Mouse (Mus musculus) CH12.LX (cell line): Measurements from ENCODE around the gene Atp12a. TPM values are rescaled to one million over a fixed set of nuclear protein-coding genes. Genes with fewer than 3 reads are reported as not detected.

Source experiments
- DNase-seq: peaks from one replicate; pipeline ENCODE4 v3.0.0-alpha.2; 2013; ENCODE audit errors: extremely low read depth
- H3K27ac ChIP-seq: 2 replicates; pipeline ENCODE4 v1.5.1; 2012; ENCODE audit warnings: low read depth, mild to moderate bottlenecking, control low read depth, moderate library complexity; ENCODE audit not compliant: insufficient read depth
- H3K27me3 ChIP-seq: replicated peaks from 2 replicates; pipeline ENCODE3; 2012; ENCODE audit warnings: inconsistent platforms
- H3K36me3 ChIP-seq, 2 experiments: replicated peaks in 1 of 2; 2 replicates each; pipeline versions ENCODE3 to v1.6.1; 2012; ENCODE audit warnings: inconsistent platforms in 1 of 2, low read length in 1 of 2, mild to moderate bottlenecking in 1 of 2, mixed read lengths in 1 of 2, moderate library complexity in 1 of 2; ENCODE audit not compliant: control insufficient read depth in 1 of 2, insufficient read depth in 1 of 2
- H3K4me1 ChIP-seq, 2 experiments: 2 replicates each; pipeline ENCODE4 v1.6.1; 2012; ENCODE audit warnings: inconsistent platforms in 1 of 2, moderate library complexity in 1 of 2; ENCODE audit not compliant: insufficient read depth in 2 of 2, control insufficient read depth in 1 of 2
- H3K4me2 ChIP-seq: 2 replicates; pipeline ENCODE4 v1.6.1; 2012; ENCODE audit warnings: low read depth, mild to moderate bottlenecking, control low read depth; ENCODE audit not compliant: poor library complexity, insufficient read depth, severe bottlenecking
- H3K4me3 ChIP-seq, 3 experiments: fragments of 150-350 bp in 1 of 3; sonication (generic) in 1 of 3; replicated peaks in 1 of 3; 2 replicates each; pipeline versions ENCODE3 to v1.5.1; 2011 to 2012; ENCODE audit warnings: low read depth in 2 of 3, low read length in 2 of 3, mild to moderate bottlenecking in 2 of 3, moderate library complexity in 2 of 3, control low read depth in 1 of 3, improper control_type of control experiment in 1 of 3, inconsistent platforms in 1 of 3, mixed read lengths in 1 of 3; ENCODE audit not compliant: poor library complexity in 1 of 3
- H3K79me2 ChIP-seq: replicated peaks from 2 replicates; pipeline ENCODE4 v1.6.1; 2012; ENCODE audit warnings: mild to moderate bottlenecking, moderate library complexity; ENCODE audit not compliant: control insufficient read depth, poor library complexity, insufficient read depth, severe bottlenecking; ENCODE audit errors: extremely low read depth
- H3K9ac ChIP-seq: 2 replicates; pipeline ENCODE4 v1.6.1; 2012; ENCODE audit warnings: low read depth, mild to moderate bottlenecking, control low read depth, moderate library complexity; ENCODE audit not compliant: insufficient read depth
- H3K9me3 ChIP-seq: replicated peaks from 2 replicates; pipeline ENCODE3; 2012; ENCODE audit warnings: low read length, inconsistent platforms, mixed read lengths
- ELF1 ChIP-seq: IDR thresholded peaks from 2 replicates; pipeline ENCODE4 v1.6.1; 2014; ENCODE audit warnings: low read depth, mild to moderate bottlenecking, inconsistent platforms, low read length, improper control_type of control experiment
- ETS1 ChIP-seq: conservative IDR thresholded peaks from 2 replicates; pipeline ENCODE4 v1.6.1; 2012; ENCODE audit warnings: low read depth, mild to moderate bottlenecking, inconsistent platforms, low read length, improper control_type of control experiment, moderate library complexity
- GABPA ChIP-seq: IDR thresholded peaks from 2 replicates; pipeline ENCODE4 v1.6.1; 2012; ENCODE audit warnings: low read depth, low read length, improper control_type of control experiment, inconsistent platforms; ENCODE audit not compliant: insufficient replicate concordance
- JUN ChIP-seq: IDR thresholded peaks from 2 replicates; pipeline ENCODE4 v1.6.1; 2011; ENCODE audit warnings: low read depth, mild to moderate bottlenecking, low read length, improper control_type of control experiment, moderate library complexity; ENCODE audit not compliant: insufficient read depth
- MAFK ChIP-seq: IDR thresholded peaks from 2 replicates; pipeline ENCODE4 v1.6.1; 2011; ENCODE audit warnings: low read length, improper control_type of control experiment; ENCODE audit not compliant: insufficient replicate concordance
- MAX ChIP-seq: IDR thresholded peaks from 2 replicates; pipeline ENCODE4 v1.6.1; 2011; ENCODE audit warnings: low read length, improper control_type of control experiment
- MAZ ChIP-seq: IDR thresholded peaks from 2 replicates; pipeline ENCODE4 v1.6.1; 2012; ENCODE audit warnings: low read depth, mild to moderate bottlenecking, inconsistent platforms, low read length, improper control_type of control experiment, moderate library complexity
- MXI1 ChIP-seq: IDR thresholded peaks from 2 replicates; pipeline ENCODE4 v1.6.1; 2011; ENCODE audit warnings: mild to moderate bottlenecking, low read depth, low read length, improper control_type of control experiment
- NRF1 ChIP-seq: IDR thresholded peaks from 2 replicates; pipeline ENCODE4 v1.6.1; 2014; ENCODE audit warnings: low read depth, mild to moderate bottlenecking, inconsistent platforms, low read length, improper control_type of control experiment, moderate library complexity
- PAX5 ChIP-seq: IDR thresholded peaks from 2 replicates; pipeline ENCODE4 v1.6.1; 2012; ENCODE audit warnings: low read length, inconsistent platforms, mixed read lengths
- POLR2A ChIP-seq: IDR thresholded peaks from 2 replicates; pipeline ENCODE4 v1.6.1; 2011; ENCODE audit warnings: low read depth, mild to moderate bottlenecking, improper control_type of control experiment, low read length
- POLR2AphosphoS2 ChIP-seq: IDR thresholded peaks from 2 replicates; pipeline ENCODE4 v1.6.1; 2011; ENCODE audit warnings: low read depth, low read length, improper control_type of control experiment
- RCOR1 ChIP-seq: conservative IDR thresholded peaks from 2 replicates; pipeline ENCODE4 v1.6.1; 2012; ENCODE audit warnings: low read depth, mild to moderate bottlenecking, inconsistent platforms, low read length, improper control_type of control experiment
- SMC3 ChIP-seq: IDR thresholded peaks from 2 replicates; pipeline ENCODE4 v1.6.1; 2011; ENCODE audit warnings: low read depth, low read length, improper control_type of control experiment
- TBP ChIP-seq: conservative IDR thresholded peaks from 2 replicates; pipeline ENCODE4 v1.6.1; 2011; ENCODE audit warnings: low read depth, low read length, improper control_type of control experiment
- UBTF ChIP-seq: IDR thresholded peaks from 2 replicates; pipeline ENCODE4 v1.6.1; 2012; ENCODE audit warnings: low read depth, mild to moderate bottlenecking, inconsistent platforms, low read length, improper control_type of control experiment, moderate library complexity
- USF1 ChIP-seq: IDR thresholded peaks from 2 replicates; pipeline ENCODE4 v1.6.1; 2014; ENCODE audit warnings: low read depth, mild to moderate bottlenecking, inconsistent platforms, low read length, improper control_type of control experiment
- ZC3H11A ChIP-seq: IDR thresholded peaks from 2 replicates; pipeline ENCODE4 v1.6.1; 2012; ENCODE audit warnings: low read depth, mild to moderate bottlenecking, inconsistent platforms, low read length, improper control_type of control experiment
- ZKSCAN1 ChIP-seq: IDR thresholded peaks from 2 replicates; pipeline ENCODE4 v1.6.1; 2012; ENCODE audit warnings: low read depth, inconsistent platforms, low read length, improper control_type of control experiment, borderline replicate concordance
- ZMIZ1 ChIP-seq: IDR thresholded peaks from 2 replicates; pipeline ENCODE4 v1.6.1; 2012; ENCODE audit warnings: low read depth, mild to moderate bottlenecking, inconsistent platforms, low read length, improper control_type of control experiment
- ZNF384 ChIP-seq: IDR thresholded peaks from 2 replicates; pipeline ENCODE4 v1.6.1; 2012; ENCODE audit warnings: low read depth, low read length, improper control_type of control experiment, inconsistent platforms
- dilution Hi-C: fragments of 300-500 bp; cut with MboI; formaldehyde crosslinking; loops from 2 replicates; pipeline ENCODE4 v1.14.3; 2020; ENCODE audit warnings: low sequenced_read_pairs; ENCODE audit not compliant: extremely low pct_unique_long_range_greater_than_20kb, extremely low pct_ligation_motif_present
- in situ Hi-C: fragments of 300-500 bp; cut with MboI; formaldehyde crosslinking; loops from 3 replicates; pipeline ENCODE4 v1.14.3; 2019; ENCODE audit warnings: low sequenced_read_pairs, low pct_ligation_motif_present, low pct_unique_long_range_greater_than_20kb, mixed read lengths
- polyA plus RNA-seq: library from polyadenylated mRNA; unstranded; fragments of >175 nt; gene quantifications from 2 replicates; pipeline ENCODE4 v1.2.1, GENCODE M21; 2012; ENCODE audit warnings: low read depth; ENCODE audit not compliant: insufficient read length
- total RNA-seq, 2 experiments: library from RNA; depleted of rRNA; stranded (reverse); fragments of 300-350 nt in 1 of 2; fragments of >200 nt in 1 of 2; gene quantifications; 2 replicates each; pipeline ENCODE4 v1.2.3; 2012 to 2014

Atp12a gene
- total and polyA plus RNA-seq, 3 experiments = not detected

GRCm38 (mm10) chr14:56322982-56323381, 41.9 kb upstream of the Atp12a start:
- H3K9me3 ChIP-seq = peaks cover 2% of the 10 kb centered on the region
- H3K4me1 ChIP-seq = no peaks in the 10 kb centered on the region
- no peaks in the 10 kb centered on the region for H3K27me3 ChIP-seq
- DNase-seq = no peak
- TF ChIP-seq MAX (no peak), ZNF384 (no peak), SMC3 (no peak), JUN (no peak), UBTF (no peak), MAZ (no peak), RCOR1 (no peak), POLR2AphosphoS2 (no peak), MXI1 (no peak), USF1 (no peak), POLR2A (no peak), ZMIZ1 (no peak)
- in situ Hi-C loops = loop anchor here (25.0 kb wide), 1 partner anchor 111 kb away; the partner anchor contains the start of gene Gzmf
- H3K4me3 ChIP-seq = no peak overlapping the region
- no peaks in the 10 kb centered on the region for H3K36me3 ChIP-seq
- H3K27ac ChIP-seq = no peak overlapping the region
- H3K4me2 ChIP-seq = no peak overlapping the region
- no peak overlapping the region for H3K9ac ChIP-seq
- dilution Hi-C loops = no loop called here
- no peaks in the 10 kb centered on the region for H3K79me2 ChIP-seq

GRCm38 (mm10) chr14:56325038-56325437, 39.8 kb upstream of the Atp12a start:
- in situ Hi-C loops = no loop called here
- Histone ChIP-seq H3K9me3 (no peaks in the 10 kb centered on the region), H3K27me3 (no peaks in the 10 kb centered on the region), H3K4me1 (no peaks in the 10 kb centered on the region), H3K27ac (no peak overlapping the region), H3K4me2 (no peak overlapping the region), H3K4me3 (no peak overlapping the region), H3K9ac (no peak overlapping the region), H3K79me2 (no peaks in the 10 kb centered on the region), H3K36me3 (no peaks in the 10 kb centered on the region)
- dilution Hi-C loops = no loop called here
- no peak for TF ChIP-seq NRF1
- no peak for TF ChIP-seq ZKSCAN1
- TF ChIP-seq GABPA = no peak
- no peak for TF ChIP-seq MAFK
- TF ChIP-seq MAZ = no peak
- TF ChIP-seq RCOR1 = no peak
- TF ChIP-seq ELF1 = no peak
- no peak for TF ChIP-seq ZC3H11A
- TF ChIP-seq TBP = no peak
- TF ChIP-seq ETS1 = no peak
- TF ChIP-seq USF1 = no peak
- TF ChIP-seq PAX5 = no peak
- TF ChIP-seq MXI1 = no peak
- no peak for DNase-seq
